Mouse (Mus musculus): ENCODE measurements at regions not wholly inside any gene's neighbourhood (a gene's known extent, or its start where the extent isn't known, plus 50 kb on each side); places are given as distances from the start of the nearest gene placed in this dataset.

- Histone ChIP-seq H3K27me3 (replicated peaks) (no peaks in the 10 kb centered on the region), H3K4me2 (no peak overlapping the region), H3K9ac (replicated peaks) (no peak overlapping the region), H3K9me3 (replicated peaks) (no peaks in the 10 kb centered on the region), H3K4me1 (peaks cover 5% of the 10 kb centered on the region; the same call in 1 of the 2 replicates), H3K4me3 (replicated peaks) (no peak overlapping the region), H3K36me3 (no peaks in the 10 kb centered on the region), H3K27ac (replicated peaks) (no peak overlapping the region)
- no peak for ATAC-seq (ENCODE audit: low FRiP score)
- 47% methylated on average over 12 of the region's 12 CpGs for WGBS
Observed at GRCm38 (mm10) chr7:117931234-117931895, 184.6 kb downstream of the Rps15a start.

- no peak for ATAC-seq (ENCODE audit: low FRiP score)
- no peak overlapping the region for H3K27ac ChIP-seq (replicated peaks)
- H3K27me3 ChIP-seq (replicated peaks), result no peaks in the 10 kb centered on the region
- H3K9ac ChIP-seq (replicated peaks), result no peak overlapping the region
- peaks cover 5% of the 10 kb centered on the region; the same call in 1 of the 2 replicates for H3K4me1 ChIP-seq
- no peaks in the 10 kb centered on the region for H3K9me3 ChIP-seq (replicated peaks)
- H3K36me3 ChIP-seq, result no peaks in the 10 kb centered on the region
- no peak overlapping the region for H3K4me2 ChIP-seq
- H3K4me3 ChIP-seq (replicated peaks), result no peak overlapping the region
- WGBS, result 54% methylated on average over 9 of the region's 9 CpGs
Observed at GRCm38 (mm10) chr7:117930392-117930791, 185.6 kb downstream of the Rps15a start.

DNA sequence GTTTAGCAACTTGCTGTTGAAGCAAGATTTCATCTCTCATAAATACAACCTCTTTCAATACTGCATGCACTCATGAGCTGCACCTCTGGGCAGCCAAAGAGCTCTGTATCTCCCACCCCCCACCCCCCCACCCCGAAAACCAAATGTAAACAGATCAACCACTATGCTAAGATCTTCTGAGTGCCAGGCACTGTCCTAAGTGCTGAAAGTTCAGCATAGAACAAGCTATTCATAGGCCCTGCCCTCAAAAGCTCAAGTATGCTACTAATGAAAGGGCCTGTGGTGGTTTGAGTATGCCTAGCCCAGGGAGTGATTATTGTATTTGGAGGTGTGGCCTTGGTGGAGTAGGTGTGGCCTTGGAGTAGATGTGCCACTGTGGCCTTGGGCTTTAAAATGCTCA is 189.6 kb downstream of the Rps15a start:
- Histone ChIP-seq H3K4me3 (replicated peaks) (no peak overlapping the region), H3K36me3 (no peaks in the 10 kb centered on the region), H3K27me3 (replicated peaks) (no peaks in the 10 kb centered on the region), H3K27ac (replicated peaks) (no peak overlapping the region), H3K4me2 (no peak overlapping the region), H3K9ac (replicated peaks) (no peak overlapping the region), H3K4me1 (peaks cover 3% of the 10 kb centered on the region; the same call in 1 of the 2 replicates), H3K9me3 (replicated peaks) (no peaks in the 10 kb centered on the region)
- ATAC-seq (ENCODE audit: low FRiP score), result no peak
- WGBS, result 41% methylated on average over 1 of the region's 1 CpGs

DNA sequence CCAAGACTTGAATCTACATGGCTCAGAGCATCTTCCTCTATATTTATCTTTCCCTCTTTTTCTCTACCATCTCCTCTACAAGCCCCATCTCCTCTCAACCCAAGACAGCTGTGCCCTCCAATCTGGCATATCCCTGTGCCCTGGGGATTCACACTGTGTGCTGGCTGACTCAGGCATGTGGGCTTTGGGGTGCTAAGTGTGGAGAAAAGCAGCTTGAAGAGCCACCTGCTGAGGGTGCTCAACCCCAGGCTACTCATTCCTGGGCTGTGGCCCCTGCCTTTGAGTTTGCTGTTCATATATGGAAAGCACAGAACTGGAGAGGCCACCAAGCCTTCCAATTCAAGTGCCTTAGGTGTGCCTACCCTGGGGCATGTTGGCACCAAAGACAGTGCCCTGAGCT is 193.7 kb downstream of the Rps15a start:
- Histone ChIP-seq H3K4me1 (no peaks in the 10 kb centered on the region), H3K9ac (replicated peaks) (no peak overlapping the region), H3K27ac (replicated peaks) (no peak overlapping the region), H3K27me3 (replicated peaks) (no peaks in the 10 kb centered on the region), H3K4me3 (replicated peaks) (no peak overlapping the region), H3K9me3 (replicated peaks) (no peaks in the 10 kb centered on the region), H3K4me2 (no peak overlapping the region), H3K36me3 (no peaks in the 10 kb centered on the region)
- ATAC-seq (ENCODE audit: low FRiP score), result no peak

DNA sequence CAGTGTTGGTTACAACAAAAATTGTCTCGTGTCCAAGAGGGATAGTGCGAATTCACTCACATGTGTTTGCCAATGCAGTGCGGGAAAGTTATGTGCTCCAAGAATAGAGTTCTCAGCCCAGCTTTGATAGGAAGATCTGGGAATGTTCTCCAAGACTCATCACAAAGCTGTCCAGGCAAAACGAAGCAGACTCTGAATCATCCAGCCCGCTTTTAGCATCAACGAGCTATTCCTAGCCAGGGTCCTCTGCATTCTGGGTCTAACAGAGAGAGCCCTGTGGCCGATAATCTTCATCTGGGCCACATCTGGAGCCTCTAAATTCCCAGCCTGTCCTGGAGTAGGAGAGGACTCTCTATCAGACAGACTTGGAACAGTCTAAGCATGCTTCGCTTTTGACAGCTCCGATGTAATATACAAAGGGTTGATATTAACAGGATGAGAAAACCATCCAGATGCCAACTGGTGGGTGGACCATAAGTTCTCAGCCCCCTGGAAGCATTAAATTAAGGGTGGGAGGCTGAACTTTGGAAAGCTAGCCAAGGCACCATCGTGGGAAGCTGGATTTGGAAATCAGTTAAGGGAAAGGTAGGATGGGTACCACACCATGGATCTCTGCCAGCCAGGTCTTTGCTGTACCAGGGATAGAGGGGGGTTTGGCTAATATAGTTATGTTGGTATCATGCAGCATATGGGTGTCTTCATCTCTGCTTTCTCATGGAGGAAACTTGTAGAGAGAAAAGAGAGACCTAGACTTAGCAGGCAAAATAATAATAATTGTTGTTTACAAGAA is 197.6 kb downstream of the Rps15a start:
- Histone ChIP-seq H3K9ac (replicated peaks) (no peak overlapping the region), H3K4me1 (no peaks in the 10 kb centered on the region), H3K4me2 (no peak overlapping the region), H3K36me3 (no peaks in the 10 kb centered on the region), H3K27ac (replicated peaks) (no peak overlapping the region), H3K4me3 (replicated peaks) (no peak overlapping the region), H3K9me3 (replicated peaks) (no peaks in the 10 kb centered on the region), H3K27me3 (replicated peaks) (no peaks in the 10 kb centered on the region)
- no peak for ATAC-seq (ENCODE audit: low FRiP score)
- 95% methylated on average over 10 of the region's 10 CpGs for WGBS

DNA sequence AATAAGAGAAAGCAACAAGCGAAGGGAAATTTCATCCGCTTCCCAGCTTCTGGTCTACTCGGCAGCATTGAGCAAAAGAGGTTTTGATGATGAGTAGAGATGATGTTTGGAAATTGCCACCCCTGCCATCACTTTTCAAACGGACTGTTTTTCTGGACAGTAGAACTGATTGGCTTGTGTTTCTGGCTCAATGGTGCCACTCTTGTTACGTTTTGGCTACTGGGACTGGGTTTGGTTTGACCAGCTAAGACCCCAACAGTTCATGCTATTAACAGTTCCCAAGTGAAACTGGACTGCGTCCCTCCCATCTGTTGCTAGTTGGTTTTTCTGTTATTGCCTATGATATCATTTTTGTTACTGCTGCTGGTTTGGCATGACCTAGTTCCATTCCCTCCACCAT is 199.1 kb downstream of the Rps15a start:
- WGBS, result 91% methylated on average over 6 of the region's 6 CpGs
- H3K36me3 ChIP-seq, result no peaks in the 10 kb centered on the region
- no peak for ATAC-seq (ENCODE audit: low FRiP score)
- H3K27me3 ChIP-seq (replicated peaks), result no peaks in the 10 kb centered on the region
- H3K27ac ChIP-seq (replicated peaks), result no peak overlapping the region
- no peaks in the 10 kb centered on the region for H3K4me1 ChIP-seq
- no peaks in the 10 kb centered on the region for H3K9me3 ChIP-seq (replicated peaks)
- no peak overlapping the region for H3K4me2 ChIP-seq
- H3K4me3 ChIP-seq (replicated peaks), result no peak overlapping the region
- no peak overlapping the region for H3K9ac ChIP-seq (replicated peaks)

DNA sequence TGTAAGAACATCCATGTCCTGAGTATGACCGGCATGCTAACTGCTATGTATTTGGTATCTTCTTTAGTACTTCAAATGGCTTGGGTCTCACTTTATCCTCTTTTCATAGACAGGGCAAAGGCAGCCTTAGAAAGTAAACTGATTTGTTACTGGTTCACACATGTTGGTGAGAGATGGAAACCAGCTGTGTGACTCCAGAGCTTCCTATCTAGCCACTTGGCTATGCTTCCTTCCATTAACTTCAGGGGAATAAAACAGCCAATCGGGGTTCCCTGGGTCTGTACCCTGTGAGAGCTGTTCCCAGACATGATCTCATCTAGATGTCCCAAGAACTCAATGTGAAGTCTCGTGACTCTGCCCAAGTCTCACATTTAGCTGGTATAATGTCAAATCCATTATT is 203.5 kb downstream of the Rps15a start:
- Histone ChIP-seq H3K27me3 (replicated peaks) (no peaks in the 10 kb centered on the region), H3K9ac (replicated peaks) (no peak overlapping the region), H3K4me2 (no peak overlapping the region), H3K36me3 (no peaks in the 10 kb centered on the region), H3K27ac (replicated peaks) (no peak overlapping the region), H3K9me3 (replicated peaks) (no peaks in the 10 kb centered on the region), H3K4me3 (replicated peaks) (no peak overlapping the region), H3K4me1 (no peaks in the 10 kb centered on the region)
- no peak for ATAC-seq (ENCODE audit: low FRiP score)
- 84% methylated on average over 3 of the region's 3 CpGs for WGBS

DNA sequence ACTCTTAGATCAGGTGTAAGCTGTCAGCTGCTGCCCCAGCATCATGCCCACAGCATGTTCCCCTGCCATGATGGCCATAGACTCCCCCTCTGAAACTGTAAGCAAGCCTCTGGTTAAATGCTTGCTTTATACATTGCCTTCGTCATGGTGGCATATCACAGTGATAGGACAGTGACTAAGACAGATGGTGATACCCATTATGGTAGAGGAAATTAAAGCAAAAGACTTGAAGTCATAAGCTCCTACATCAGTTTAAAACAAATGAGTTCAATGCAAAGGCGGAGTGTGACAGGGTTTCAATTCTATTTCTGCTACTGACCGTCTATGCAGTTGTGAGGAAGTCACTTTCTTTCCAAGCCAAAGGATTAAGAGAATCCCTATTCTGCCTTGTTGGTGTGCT is 204.9 kb downstream of the Rps15a start:
- Histone ChIP-seq H3K36me3 (no peaks in the 10 kb centered on the region), H3K4me3 (replicated peaks) (no peak overlapping the region), H3K4me1 (no peaks in the 10 kb centered on the region), H3K27ac (replicated peaks) (no peak overlapping the region), H3K27me3 (replicated peaks) (no peaks in the 10 kb centered on the region), H3K9me3 (replicated peaks) (no peaks in the 10 kb centered on the region), H3K9ac (replicated peaks) (no peak overlapping the region), H3K4me2 (no peak overlapping the region)
- WGBS, result 92% methylated on average over 3 of the region's 3 CpGs
- no peak for ATAC-seq (ENCODE audit: low FRiP score)

DNA sequence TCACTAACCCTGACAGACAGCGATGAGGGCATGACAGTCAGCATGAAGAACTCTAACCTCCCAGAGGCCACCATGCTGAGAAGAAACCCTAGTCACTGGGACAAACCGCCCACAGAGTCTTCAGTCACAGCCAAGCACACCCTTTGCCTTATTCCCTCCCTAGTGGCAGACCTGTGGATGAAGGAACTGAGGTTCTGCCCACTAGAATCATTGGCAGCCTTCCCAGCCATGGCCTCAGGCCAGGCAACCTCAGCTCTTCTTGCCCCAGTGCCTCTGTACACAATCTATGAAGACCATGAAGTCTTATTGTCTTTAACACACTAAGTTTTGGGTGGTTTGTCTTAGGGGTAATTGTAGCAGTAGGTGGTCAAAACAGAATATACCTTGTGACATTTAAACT is 219.5 kb downstream of the Rps15a start:
- no peak for ATAC-seq (ENCODE audit: low FRiP score)
- Histone ChIP-seq H3K27ac (replicated peaks) (no peak overlapping the region), H3K9me3 (replicated peaks) (no peaks in the 10 kb centered on the region), H3K4me2 (no peak overlapping the region), H3K36me3 (no peaks in the 10 kb centered on the region), H3K9ac (replicated peaks) (no peak overlapping the region), H3K4me1 (no peaks in the 10 kb centered on the region), H3K27me3 (replicated peaks) (0 out of 2 replicates have a peak, but pooled peaks cover 3% of the 10 kb centered on the region), H3K4me3 (replicated peaks) (no peak overlapping the region)
- 79% methylated on average over 2 of the region's 2 CpGs for WGBS

DNA sequence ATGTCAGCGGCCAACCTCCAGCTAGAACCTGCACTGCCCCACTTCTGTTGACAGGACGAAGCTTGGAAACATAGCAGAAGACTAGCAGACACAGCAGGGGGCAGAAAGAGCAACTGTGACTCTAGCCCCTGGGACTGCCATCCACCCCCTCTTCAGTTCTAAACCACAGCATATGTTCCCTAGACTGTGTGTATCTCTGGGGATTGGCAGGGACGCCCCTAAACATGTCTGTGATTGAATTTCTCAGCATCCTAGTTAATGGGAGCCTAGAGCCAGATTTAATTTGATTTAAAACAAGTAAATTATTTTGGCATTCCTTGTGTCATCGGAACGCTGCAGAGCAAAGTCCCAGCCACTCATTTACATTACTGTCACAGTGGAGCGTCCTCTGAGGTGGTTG is 228.7 kb downstream of the Rps15a start:
- H3K4me1 ChIP-seq, result peaks cover 5% of the 10 kb centered on the region; the same call in 1 of the 2 replicates
- WGBS, result 47% methylated on average over 6 of the region's 6 CpGs
- H3K36me3 ChIP-seq, result no peaks in the 10 kb centered on the region
- 0 out of 2 replicates have a peak, but pooled peaks cover 2% of the 10 kb centered on the region for H3K27me3 ChIP-seq (replicated peaks)
- no peak overlapping the region for H3K4me2 ChIP-seq
- no peak for ATAC-seq (ENCODE audit: low FRiP score)
- no peak overlapping the region for H3K27ac ChIP-seq (replicated peaks)
- H3K9me3 ChIP-seq (replicated peaks), result no peaks in the 10 kb centered on the region
- no peak overlapping the region for H3K4me3 ChIP-seq (replicated peaks)
- H3K9ac ChIP-seq (replicated peaks), result no peak overlapping the region

GRCm38 (mm10) chr7:117882803-117883202 is 233.2 kb downstream of the Rps15a start:
- Histone ChIP-seq H3K9ac (replicated peaks) (no peak overlapping the region), H3K27me3 (replicated peaks) (no peaks in the 10 kb centered on the region), H3K36me3 (no peaks in the 10 kb centered on the region), H3K4me1 (peaks cover 11% of the 10 kb centered on the region; the same call in 1 of the 2 replicates), H3K9me3 (replicated peaks) (no peaks in the 10 kb centered on the region), H3K27ac (replicated peaks) (no peak overlapping the region), H3K4me2 (no peak overlapping the region), H3K4me3 (replicated peaks) (no peak overlapping the region)
- 6% methylated on average over 13 of the region's 13 CpGs for WGBS
- no peak for ATAC-seq (ENCODE audit: low FRiP score)

DNA sequence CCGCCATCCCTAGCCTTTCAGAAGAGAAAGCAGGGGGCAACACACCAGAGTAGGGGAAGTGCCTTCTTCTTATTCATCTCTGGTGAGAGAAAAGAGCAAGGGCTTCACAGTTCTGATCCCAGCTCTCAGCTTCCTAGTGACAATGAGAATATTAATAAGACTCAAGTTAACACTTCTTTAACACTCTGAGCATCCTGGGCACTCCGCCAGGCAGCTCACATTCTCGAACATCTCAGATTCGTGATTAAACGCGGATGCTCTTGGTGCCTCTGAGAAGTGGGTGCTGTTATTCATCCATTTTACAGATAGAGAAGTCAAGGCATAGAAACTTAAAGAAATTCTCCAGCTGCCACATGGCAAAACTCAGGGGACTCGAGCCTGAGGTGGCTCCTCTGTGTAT is 237.1 kb downstream of the Rps15a start:
- H3K4me1 ChIP-seq, result peaks cover 11% of the 10 kb centered on the region; the same call in 1 of the 2 replicates
- H3K4me2 ChIP-seq, result no peak overlapping the region
- WGBS, result 70% methylated on average over 7 of the region's 7 CpGs
- no peak overlapping the region for H3K27ac ChIP-seq (replicated peaks)
- no peaks in the 10 kb centered on the region for H3K9me3 ChIP-seq (replicated peaks)
- H3K27me3 ChIP-seq (replicated peaks), result no peaks in the 10 kb centered on the region
- no peak overlapping the region for H3K9ac ChIP-seq (replicated peaks)
- no peak for ATAC-seq (ENCODE audit: low FRiP score)
- no peaks in the 10 kb centered on the region for H3K36me3 ChIP-seq
- H3K4me3 ChIP-seq (replicated peaks), result no peak overlapping the region
